ENCODE assay signal across 8 mouse cellular contexts in the genomic region with DNA sequence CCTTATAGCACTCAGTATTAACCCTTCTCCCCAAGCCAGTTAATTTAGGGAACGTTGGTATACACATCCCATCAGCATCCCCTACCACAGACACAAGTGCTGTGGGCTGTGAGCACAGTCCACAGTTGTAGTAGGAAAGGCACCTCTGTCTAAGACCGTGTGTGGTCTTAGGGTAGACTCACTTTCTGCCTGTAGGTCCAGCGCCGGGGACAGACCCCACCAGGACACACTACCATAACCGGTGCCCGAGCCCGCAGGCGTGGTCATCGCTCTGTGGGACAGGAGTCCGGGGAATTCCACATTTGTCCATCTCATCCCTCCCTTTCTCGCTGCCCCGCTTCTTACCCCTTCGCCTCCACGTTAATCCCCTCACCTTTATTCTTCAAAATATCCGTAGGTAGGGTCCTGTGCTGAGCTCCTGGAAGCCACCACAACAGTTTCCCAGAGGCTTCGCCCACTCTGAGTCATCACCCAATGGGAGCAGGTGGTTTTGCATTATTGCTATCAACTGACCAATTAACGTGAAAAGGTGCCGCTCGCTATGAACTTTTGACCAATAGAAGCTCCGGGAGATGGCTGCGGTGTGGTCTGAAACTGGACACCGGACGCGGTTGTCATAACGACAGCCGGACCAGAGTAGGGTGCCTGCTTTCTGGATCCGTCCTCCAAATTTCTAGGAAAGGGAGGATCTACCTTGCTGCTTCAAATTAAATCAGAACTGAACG. TPM values are rescaled to one million over a fixed set of nuclear protein-coding genes. Genes with fewer than 3 reads are reported as not detected.
DNase-seq lines count a peak whose midpoint lies in the region; ATAC-seq and TF ChIP-seq lines count a peak whose summit lies in the region.

TSS of gene Dnaaf3 (minus strand) at position 449 of the 725 bp plus-strand sequence.

- TF ChIP-seq CTCF in bone marrow macrophage, adult 2 months (IDR thresholded peaks at IDR 0.05; ENCODE audit: low read depth, low read length) = no peak

- H3K4me1 ChIP-seq in bone marrow macrophage, adult 2 months (ENCODE audit: control insufficient read depth, insufficient read depth, low read length) = peaks cover 8% of the 10 kb centered on the region
- peaks cover 8% of the 10 kb centered on the region for H3K4me1 ChIP-seq in intestine, embryonic 15.5 days (replicated peaks)
- H3K4me1 ChIP-seq in liver, embryonic 15.5 days (replicated peaks) = peaks cover 2% of the 10 kb centered on the region

- H3K9me3 ChIP-seq in intestine, embryonic 15.5 days = no peaks in the 10 kb centered on the region
- no peaks in the 10 kb centered on the region for H3K9me3 ChIP-seq in liver, embryonic 15.5 days (replicated peaks)

- no peak within 1 kb of the TSS for H3K27ac ChIP-seq in bone marrow macrophage, adult 2 months (ENCODE audit: insufficient read depth, low read depth, low read length)
- H3K27ac ChIP-seq in intestine, embryonic 15.5 days = no peak within 1 kb of the TSS
- H3K27ac ChIP-seq in liver, embryonic 15.5 days (replicated peaks) = no peak within 1 kb of the TSS

- no peaks in the 10 kb centered on the region for H3K27me3 ChIP-seq in intestine, embryonic 15.5 days (replicated peaks)
- peaks cover 40% of the 10 kb centered on the region for H3K27me3 ChIP-seq in liver, embryonic 15.5 days

- peak within 1 kb of the TSS; percentile 23 for H3K4me3 ChIP-seq in bone marrow macrophage, adult 2 months (ENCODE audit: insufficient read depth, low read length)
- H3K4me3 ChIP-seq in intestine, embryonic 15.5 days (replicated peaks) = peak within 1 kb of the TSS; percentile 39
- H3K4me3 ChIP-seq in liver, embryonic 15.5 days (replicated peaks) = peak within 1 kb of the TSS; percentile 18

- intact Hi-C loops in left cerebral cortex, postnatal 25 days (cut with DNase I) = no loop called here

- peak within 1 kb of the TSS; percentile 67 for H3K4me2 ChIP-seq in intestine, embryonic 15.5 days (replicated peaks)
- peak within 1 kb of the TSS; percentile 51 for H3K4me2 ChIP-seq in liver, embryonic 15.5 days

- TF ChIP-seq POLR2A in bone marrow macrophage, adult 2 months (IDR thresholded peaks at IDR 0.05; ENCODE audit: borderline replicate concordance, low read depth, low read length) = no peak

- peak; percentile 75 for DNase-seq in A20 (ENCODE audit: low read depth, low spot score)
- DNase-seq in gastrocnemius, postnatal 25 days = peak; percentile 67
- DNase-seq in neural tube, embryonic 10.5 days (ENCODE audit: extremely low spot score, low spot score) = peak; percentile 87
- DNase-seq in left cerebral cortex, postnatal 25 days (ENCODE audit: low spot score in 2 of 2) = no peak

- no peaks in the 10 kb centered on the region for H3K36me3 ChIP-seq in intestine, embryonic 15.5 days
- no peaks in the 10 kb centered on the region for H3K36me3 ChIP-seq in liver, embryonic 15.5 days (replicated peaks)

- peak within 1 kb of the TSS; percentile 1; the same call in 1 of the 2 replicates for H3K9ac ChIP-seq in intestine, embryonic 15.5 days
- no peak within 1 kb of the TSS for H3K9ac ChIP-seq in liver, embryonic 15.5 days

- peak; percentile 96 for ATAC-seq in intestine, embryonic 15.5 days
- peak; percentile 83 for ATAC-seq in liver, embryonic 15.5 days (ENCODE audit: insufficient read depth)
- ATAC-seq in frontal cortex, adult (ENCODE audit: low TSS enrichment) = no peak

- WGBS in intestine, embryonic 15.5 days = 6% methylated on average over 28 of the region's 28 CpGs
- 6% methylated on average over 28 of the region's 28 CpGs for WGBS in liver, embryonic 15.5 days (ENCODE audit: insufficient replicate concordance)

RNA-seq across cellular contexts. Expression of gene Dnaaf3, which starts in this region (rescaled TPM):
- polyA plus RNA-seq in bone marrow macrophage, adult 2 months (2012; ENCODE audit: insufficient read depth, insufficient read length, missing spikeins) = 8.2 and 8.9 TPM in 2 replicates
- total RNA-seq in gastrocnemius, postnatal 25 days (2021) = not detected
- 1.1 TPM in 2 replicates for polyA plus RNA-seq in intestine, embryonic 15.5 days (2015; fragmentation: Nextera tagmentation; extraction: Ambion mirVana)
- polyA plus RNA-seq in liver, embryonic 15.5 days (2015; fragmentation: Nextera tagmentation; extraction: Ambion mirVana) = 0.07 and 0.26 TPM in 2 replicates
- total RNA-seq in left cerebral cortex, postnatal 25 days (2021) = under 1 TPM; 0.23 to 0.46 TPM

Comparison
In these comparisons a context has a peak if more than half of its experiments do, and no peak if none do; other contexts are left out.
1. Peak in DNase-seq in gastrocnemius, postnatal 25 days; RNA of the gene not detected or under 1 TPM.
2. Peak in ATAC-seq, H3K4me3 ChIP-seq and H3K4me2 ChIP-seq in liver, embryonic 15.5 days; RNA of the gene not detected or under 1 TPM.
3. DNase-seq: peak in A20 (single experiment) and neural tube, embryonic 10.5 days (single experiment); none in left cerebral cortex, postnatal 25 days (0 of 2).
4. Peak in every context shown above with its lines, with median percentiles within 50 percentile points of each other: H3K4me3 ChIP-seq.